Mouse (Mus musculus) MEL (cell line): ENCODE measurements at regions not wholly inside any gene's neighbourhood (a gene's known extent, or its start where the extent isn't known, plus 50 kb on each side); places are given as distances from the start of the nearest gene placed in this dataset.

Source experiments
- DNase-seq: peaks from one replicate; pipeline ENCODE4 v3.0.0; 2011; ENCODE audit warnings: low read depth, low spot score
- H3K27ac ChIP-seq: 2 replicates; pipeline ENCODE4 v1.5.1; 2012; ENCODE audit warnings: low read depth, mild to moderate bottlenecking, control low read depth, low read length, moderate library complexity; ENCODE audit not compliant: control insufficient read depth
- H3K27me3 ChIP-seq, 2 experiments: fragments of 150-350 bp in 1 of 2; sonication (generic) in 1 of 2; 2 replicates each; pipeline ENCODE4 v1.6.1; 2012; ENCODE audit warnings: low read length in 2 of 2, mild to moderate bottlenecking in 2 of 2, improper control_type of control experiment in 1 of 2, moderate library complexity in 1 of 2; ENCODE audit not compliant: insufficient read depth in 2 of 2, control insufficient read depth in 1 of 2
- H3K36me3 ChIP-seq, 2 experiments: 2 replicates each; pipeline ENCODE4 v1.6.1; 2012 to 2014; ENCODE audit warnings: low read length in 2 of 2, improper control_type of control experiment in 1 of 2, inconsistent platforms in 1 of 2, mild to moderate bottlenecking in 1 of 2; ENCODE audit not compliant: insufficient read depth in 2 of 2, control insufficient read depth in 1 of 2
- H3K4me1 ChIP-seq, 2 experiments: fragments of 150-350 bp in 1 of 2; sonication (generic) in 1 of 2; 2 replicates each; pipeline ENCODE4 v1.6.1; 2012; ENCODE audit warnings: low read length in 2 of 2, improper control_type of control experiment in 1 of 2, mild to moderate bottlenecking in 1 of 2; ENCODE audit not compliant: insufficient read depth in 2 of 2, control insufficient read depth in 1 of 2
- H3K4me3 ChIP-seq, 2 experiments: fragments of 150-350 bp in 1 of 2; sonication (generic) in 1 of 2; 2 replicates each; pipeline ENCODE4 v1.5.1; 2012; ENCODE audit warnings: low read depth in 2 of 2, low read length in 2 of 2, mild to moderate bottlenecking in 2 of 2, moderate library complexity in 2 of 2, control low read depth in 1 of 2, improper control_type of control experiment in 1 of 2; ENCODE audit not compliant: control insufficient read depth in 1 of 2, insufficient read depth in 1 of 2
- H3K79me2 ChIP-seq: 2 replicates; pipeline ENCODE4 v1.6.1; 2012; ENCODE audit warnings: mild to moderate bottlenecking, low read length, moderate library complexity; ENCODE audit not compliant: control insufficient read depth, poor library complexity, insufficient read depth
- H3K9ac ChIP-seq: 2 replicates; pipeline ENCODE4 v1.6.1; 2012; ENCODE audit warnings: low read depth, mild to moderate bottlenecking, control low read depth, low read length, moderate library complexity; ENCODE audit not compliant: control insufficient read depth, poor library complexity, severe bottlenecking
- H3K9me3 ChIP-seq: fragments of 150-350 bp; sonication (generic); replicated peaks from 2 replicates; pipeline ENCODE4 v1.6.1; 2012; ENCODE audit warnings: mild to moderate bottlenecking, low read length, improper control_type of control experiment, moderate library complexity; ENCODE audit not compliant: insufficient read depth
- CTCF ChIP-seq, 3 experiments: IDR thresholded peaks in 2 of 3; conservative IDR thresholded peaks in 1 of 3; 2 replicates each; pipeline ENCODE4 v1.5.1; 2011 to 2012; ENCODE audit warnings: low read length in 3 of 3, low read depth in 2 of 3, mild to moderate bottlenecking in 2 of 3, improper control_type of control experiment in 1 of 3, inconsistent platforms in 1 of 3, mixed read lengths in 1 of 3, moderate library complexity in 1 of 3; ENCODE audit not compliant: control insufficient read depth in 1 of 3, insufficient read depth in 1 of 3, poor library complexity in 1 of 3, severe bottlenecking in 1 of 3
- ETS1 ChIP-seq: IDR thresholded peaks from 2 replicates; pipeline ENCODE4 v1.6.1; 2012; ENCODE audit warnings: low read depth, mild to moderate bottlenecking, inconsistent platforms, low read length, improper control_type of control experiment, moderate library complexity
- GABPA ChIP-seq: IDR thresholded peaks from 2 replicates; pipeline ENCODE4 v1.6.1; 2012; ENCODE audit warnings: low read depth, mild to moderate bottlenecking, inconsistent platforms, low read length, improper control_type of control experiment, moderate library complexity
- GATA1 ChIP-seq: IDR thresholded peaks from 2 replicates; pipeline ENCODE4 v1.6.1; 2011; ENCODE audit warnings: low read depth, low read length, improper control_type of control experiment
- KAT2A ChIP-seq: conservative IDR thresholded peaks from 2 replicates; pipeline ENCODE4 v1.6.1; 2012; ENCODE audit warnings: low read depth, low read length, improper control_type of control experiment, inconsistent platforms
- MAFK ChIP-seq: IDR thresholded peaks from 2 replicates; pipeline ENCODE4 v1.6.1; 2011; ENCODE audit warnings: low read depth, mild to moderate bottlenecking, low read length, improper control_type of control experiment, borderline replicate concordance
- MAX ChIP-seq: IDR thresholded peaks from 2 replicates; pipeline ENCODE4 v1.6.1; 2011; ENCODE audit warnings: low read length, improper control_type of control experiment
- MAZ ChIP-seq: IDR thresholded peaks from 2 replicates; pipeline ENCODE4 v1.6.1; 2012; ENCODE audit warnings: low read depth, mild to moderate bottlenecking, inconsistent platforms, low read length, improper control_type of control experiment
- MEF2A ChIP-seq: IDR thresholded peaks from 2 replicates; pipeline ENCODE4 v1.6.1; 2014; ENCODE audit warnings: low read depth, mild to moderate bottlenecking, inconsistent platforms, low read length, improper control_type of control experiment; ENCODE audit not compliant: poor library complexity, insufficient replicate concordance, severe bottlenecking; ENCODE audit errors: extremely low read depth
- MYC ChIP-seq: IDR thresholded peaks from 2 replicates; pipeline ENCODE4 v1.6.1; 2011; ENCODE audit warnings: low read depth, mild to moderate bottlenecking, low read length, improper control_type of control experiment, moderate library complexity
- POLR2AphosphoS5 ChIP-seq: IDR thresholded peaks from 2 replicates; pipeline ENCODE4 v1.6.1; 2012; ENCODE audit warnings: low read depth, borderline replicate concordance, mild to moderate bottlenecking, inconsistent platforms, low read length, moderate library complexity, mixed read lengths
- RCOR1 ChIP-seq: IDR thresholded peaks from 2 replicates; pipeline ENCODE4 v1.6.1; 2012; ENCODE audit warnings: low read depth, mild to moderate bottlenecking, inconsistent platforms, low read length, improper control_type of control experiment
- SIN3A ChIP-seq: IDR thresholded peaks from 2 replicates; pipeline ENCODE4 v1.6.1; 2012; ENCODE audit warnings: low read length, improper control_type of control experiment, inconsistent platforms
- TAL1 ChIP-seq: IDR thresholded peaks from 2 replicates; pipeline ENCODE4 v1.6.1; 2012; ENCODE audit warnings: mild to moderate bottlenecking, inconsistent platforms, low read length, moderate library complexity, mixed read lengths
- TBP ChIP-seq: IDR thresholded peaks from 2 replicates; pipeline ENCODE4 v1.8.0; 2011; ENCODE audit warnings: low read depth, low read length, improper control_type of control experiment
- USF2 ChIP-seq, 2 experiments: IDR thresholded peaks; 2 replicates each; pipeline ENCODE4 v1.6.1; 2011 to 2012; ENCODE audit warnings: improper control_type of control experiment in 2 of 2, low read length in 2 of 2, borderline replicate concordance in 1 of 2, inconsistent platforms in 1 of 2, low read depth in 1 of 2, mild to moderate bottlenecking in 1 of 2; ENCODE audit not compliant: insufficient read depth in 1 of 2
- ZC3H11A ChIP-seq: IDR thresholded peaks from 2 replicates; pipeline ENCODE4 v1.6.1; 2012; ENCODE audit warnings: low read depth, mild to moderate bottlenecking, inconsistent platforms, low read length, improper control_type of control experiment
- ZMIZ1 ChIP-seq: IDR thresholded peaks from 2 replicates; pipeline ENCODE4 v1.6.1; 2012; ENCODE audit warnings: low read depth, mild to moderate bottlenecking, inconsistent platforms, low read length, improper control_type of control experiment, moderate library complexity

GRCm38 (mm10) chr17:63798381-63798780 is 64.5 kb upstream of the Fer start:
- no peaks in the 10 kb centered on the region for H3K27me3 ChIP-seq
- no peak overlapping the region for H3K9ac ChIP-seq
- no peak for DNase-seq
- no peaks in the 10 kb centered on the region for H3K9me3 ChIP-seq
- no peak overlapping the region for H3K27ac ChIP-seq
- TF ChIP-seq ZC3H11A, result no peak
- no peak for TF ChIP-seq GATA1
- TF ChIP-seq MYC, result no peak
- no peak for TF ChIP-seq MAZ
- no peak for TF ChIP-seq GABPA
- no peak for TF ChIP-seq KAT2A
- no peak for TF ChIP-seq CTCF (IDR thresholded peaks at IDR 0.05 in 2 of 3, conservative IDR thresholded peaks at IDR 0.05 in 1 of 3; ENCODE audit: control insufficient read depth in 1 of 3, insufficient read depth in 1 of 3, low read depth in 2 of 3, low read length in 3 of 3, poor library complexity in 1 of 3, severe bottlenecking in 1 of 3)
- TF ChIP-seq POLR2AphosphoS5, result no peak
- TF ChIP-seq MEF2A, result no peak
- TF ChIP-seq, all 39 proteins: peak for 0
- Histone ChIP-seq H3K79me2 (no peaks in the 10 kb centered on the region), H3K4me1 (no peaks in the 10 kb centered on the region), H3K36me3 (no peaks in the 10 kb centered on the region), H3K4me3 (no peak overlapping the region)

GRCm38 (mm10) chr17:63798961-63799531 is 63.8 kb upstream of the Fer start:
- H3K79me2 ChIP-seq, result no peaks in the 10 kb centered on the region
- no peak overlapping the region for H3K27ac ChIP-seq
- H3K27me3 ChIP-seq, result no peaks in the 10 kb centered on the region
- H3K4me3 ChIP-seq, result no peak overlapping the region
- no peak overlapping the region for H3K9ac ChIP-seq
- DNase-seq, result no peak
- no peaks in the 10 kb centered on the region for H3K4me1 ChIP-seq
- no peaks in the 10 kb centered on the region for H3K9me3 ChIP-seq
- no peaks in the 10 kb centered on the region for H3K36me3 ChIP-seq
- TF ChIP-seq USF2 (IDR thresholded peaks at IDR 0.05; ENCODE audit: borderline replicate concordance in 1 of 2, insufficient read depth in 1 of 2, low read depth in 1 of 2, low read length in 2 of 2), result no peak
- TF ChIP-seq TBP, result no peak
- no peak for TF ChIP-seq MYC
- TF ChIP-seq ETS1, result no peak
- TF ChIP-seq ZMIZ1, result no peak
- no peak for TF ChIP-seq MAFK
- no peak for TF ChIP-seq MAX
- TF ChIP-seq RCOR1, result no peak
- no peak for TF ChIP-seq SIN3A
- no peak for TF ChIP-seq TAL1
- TF ChIP-seq, all 39 proteins: peak for 0
